Mouse (Mus musculus): ENCODE results near the gene Agrp. TPM values are rescaled to one million over a fixed set of nuclear protein-coding genes. Genes with fewer than 3 reads are reported as not detected.

Agrp gene
- not detected for total RNA-seq (2023)

DNA sequence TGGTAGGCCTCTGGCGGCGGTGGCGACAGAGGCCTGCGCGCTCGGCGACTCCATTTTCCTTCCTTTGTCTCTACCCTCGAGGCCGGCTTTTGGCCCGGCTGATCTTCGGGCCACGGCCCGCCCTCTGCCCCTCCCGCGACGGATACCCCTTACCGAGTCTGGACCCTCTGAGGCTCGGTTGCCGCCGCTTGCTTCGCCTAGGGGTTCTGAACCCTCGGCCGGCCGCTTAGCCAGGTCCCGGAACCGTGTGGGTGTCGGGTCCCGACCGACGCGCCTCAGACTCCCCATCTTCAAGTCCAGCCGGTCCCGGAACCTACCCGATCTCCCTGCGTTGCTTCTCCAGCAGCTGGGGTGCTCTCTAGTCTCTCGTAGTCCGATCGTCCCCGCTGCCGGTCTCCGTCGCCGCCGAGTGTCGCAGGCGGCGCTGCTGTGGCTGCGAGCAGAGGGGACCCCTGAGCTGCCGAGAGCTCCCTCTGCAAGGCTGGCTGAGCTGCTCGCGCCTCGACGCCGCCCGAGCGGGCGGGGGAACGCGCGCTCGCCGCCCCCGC lies at the start of gene Agrp:
TSS of gene Agrp (minus strand) at position 431 of the 548 bp plus-strand sequence.

DNA sequence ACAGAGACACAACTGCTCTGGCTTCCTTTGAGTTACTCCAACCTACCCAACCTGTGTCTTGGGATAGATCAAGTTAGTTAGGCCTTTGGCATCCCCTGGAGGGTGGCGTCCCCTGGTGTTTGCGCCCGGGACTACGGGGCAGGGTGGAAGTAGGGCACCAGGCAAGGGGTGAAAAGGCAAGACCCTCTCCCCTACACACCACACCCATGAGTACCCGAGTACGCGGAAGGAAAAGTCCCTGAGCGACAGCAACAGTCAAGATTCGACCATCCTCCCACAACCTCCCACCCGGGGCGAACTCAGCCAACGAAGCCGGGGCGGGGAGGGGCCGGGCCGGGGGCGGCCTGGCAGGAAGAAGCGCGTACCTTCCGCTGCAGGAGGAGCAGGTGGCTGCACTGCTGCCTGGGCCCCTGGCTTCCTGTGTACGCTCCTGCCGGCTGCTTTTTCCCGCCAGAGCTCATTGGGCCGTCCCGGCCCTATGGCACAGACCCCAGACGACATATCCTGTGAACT lies 48.7 kb upstream of the Agrp start, which contains the start of gene Carmil2:
TSS of gene Carmil2 (plus strand) at position 479 of the 513 bp plus-strand sequence.

DNA sequence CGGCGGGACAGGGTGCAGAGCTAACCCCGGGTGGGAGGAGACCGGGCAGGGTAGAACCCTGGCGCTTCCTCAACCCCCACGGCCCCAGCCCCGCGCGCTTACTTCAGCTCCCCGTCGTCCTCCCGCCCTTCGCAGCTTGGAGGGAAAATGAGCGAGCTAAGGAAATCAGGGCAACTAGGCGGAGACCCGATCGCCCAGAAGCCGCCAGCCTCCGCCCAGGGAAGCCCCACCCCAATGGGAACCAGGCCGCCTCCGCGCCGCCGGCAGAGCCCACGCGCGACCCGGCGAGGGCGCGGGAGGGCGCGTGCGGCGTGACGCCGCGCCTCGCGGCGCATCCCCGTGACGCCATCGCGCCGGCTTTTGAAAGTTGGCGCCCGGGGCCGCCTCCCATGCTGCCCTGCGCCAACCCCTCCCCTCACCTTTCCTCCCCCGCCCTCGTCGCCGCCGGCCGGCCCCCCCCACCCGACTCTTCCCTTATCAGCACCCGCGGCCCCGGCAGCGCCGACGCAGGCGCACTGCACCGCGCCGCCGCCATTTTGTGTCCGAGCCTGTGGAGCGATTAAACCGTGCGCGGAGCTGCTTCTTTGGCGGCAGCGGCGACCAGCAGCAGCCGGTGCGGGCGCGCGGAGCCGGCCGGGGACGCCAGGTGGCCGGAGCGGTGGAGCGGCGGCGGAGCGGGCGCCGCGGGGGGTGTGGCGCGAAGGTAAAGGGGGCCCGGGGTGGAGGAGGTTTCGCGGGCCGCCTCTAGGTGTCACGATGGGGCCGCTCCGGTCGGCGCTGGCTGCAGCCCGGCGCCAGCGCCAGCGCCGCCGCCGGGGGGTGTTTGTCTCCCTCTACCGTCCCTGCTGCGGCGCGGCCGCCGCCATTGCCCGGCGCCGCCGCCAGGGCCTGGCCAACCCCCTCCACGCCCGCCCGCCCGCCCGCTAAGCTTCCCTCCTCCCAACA lies 903 bp downstream of the Agrp start, which contains the start of gene Ctcf:
TSS of gene Ctcf (plus strand) at position 551 of the 945 bp plus-strand sequence.

DNA sequence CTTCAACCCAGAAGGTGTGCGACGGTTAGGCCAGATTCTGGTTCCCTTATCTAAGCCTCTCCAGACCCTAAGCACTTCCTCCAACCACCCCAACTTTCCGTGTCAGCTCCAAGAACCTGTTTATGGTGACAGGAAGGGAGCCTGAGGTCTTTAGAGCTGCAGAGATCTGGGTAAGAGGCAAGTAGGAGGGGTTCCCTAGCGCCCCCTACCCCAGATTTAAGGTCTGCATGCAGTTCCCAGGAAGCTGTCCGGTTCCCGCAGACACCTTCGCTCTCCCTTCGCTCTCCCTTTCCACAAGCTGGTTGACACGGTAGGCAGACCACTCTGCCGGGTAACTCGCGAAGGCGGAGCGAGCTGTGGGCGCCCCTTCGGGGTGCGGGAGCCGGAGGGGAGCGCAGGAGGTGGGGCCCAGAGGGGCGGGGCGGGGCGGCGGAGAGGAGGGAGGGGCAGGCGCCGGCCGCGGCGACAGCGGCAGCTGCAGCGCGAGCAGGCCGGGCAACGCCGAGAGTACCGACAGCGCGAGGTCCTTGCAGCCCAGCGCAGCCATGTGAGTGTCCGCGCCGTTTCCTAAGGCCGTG lies 32.3 kb downstream of the Agrp start, which contains the start of gene Ripor1:
TSS of gene Ripor1 (plus strand) at position 452 of the 578 bp plus-strand sequence.

DNA sequence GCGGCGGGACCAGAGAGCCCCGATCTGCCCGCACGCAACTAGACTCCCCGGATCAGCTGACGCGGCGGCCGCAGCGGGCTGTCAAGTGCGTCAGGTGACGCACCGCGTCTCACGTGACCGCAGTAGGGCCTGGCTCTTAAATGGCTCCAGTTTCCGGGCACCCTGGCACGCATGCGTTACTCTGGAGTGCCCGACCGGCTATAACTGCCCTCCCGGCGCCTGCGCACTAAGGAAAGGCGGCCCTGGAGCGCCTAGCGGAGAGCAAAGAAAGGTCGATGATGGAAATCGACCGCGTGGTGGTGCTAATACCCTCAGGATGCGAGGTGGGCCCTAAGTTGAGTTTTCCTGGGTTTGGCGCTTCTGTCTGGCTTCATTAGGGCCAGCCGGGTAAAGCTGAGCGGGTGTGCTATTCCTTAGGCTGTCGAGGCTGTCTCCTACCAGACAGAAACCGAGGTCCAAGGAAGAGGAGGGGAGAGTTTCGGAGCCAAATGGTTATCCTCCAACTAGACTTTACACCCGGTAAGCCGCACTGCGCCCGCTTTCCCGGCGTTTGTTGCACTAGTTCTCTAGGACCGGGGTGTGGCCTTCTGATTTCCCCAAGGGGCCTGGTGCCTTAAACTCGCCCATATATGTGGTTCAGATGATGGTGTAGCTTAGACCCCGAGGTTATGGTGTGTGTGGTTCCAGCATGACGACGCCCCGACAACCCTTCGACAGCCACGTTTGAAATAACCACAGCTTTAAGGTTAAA lies 71.1 kb downstream of the Agrp start, which contains the start of gene Atp6v0d1:
TSS of gene Atp6v0d1 (minus strand) at position 96 of the 751 bp plus-strand sequence.

DNA sequence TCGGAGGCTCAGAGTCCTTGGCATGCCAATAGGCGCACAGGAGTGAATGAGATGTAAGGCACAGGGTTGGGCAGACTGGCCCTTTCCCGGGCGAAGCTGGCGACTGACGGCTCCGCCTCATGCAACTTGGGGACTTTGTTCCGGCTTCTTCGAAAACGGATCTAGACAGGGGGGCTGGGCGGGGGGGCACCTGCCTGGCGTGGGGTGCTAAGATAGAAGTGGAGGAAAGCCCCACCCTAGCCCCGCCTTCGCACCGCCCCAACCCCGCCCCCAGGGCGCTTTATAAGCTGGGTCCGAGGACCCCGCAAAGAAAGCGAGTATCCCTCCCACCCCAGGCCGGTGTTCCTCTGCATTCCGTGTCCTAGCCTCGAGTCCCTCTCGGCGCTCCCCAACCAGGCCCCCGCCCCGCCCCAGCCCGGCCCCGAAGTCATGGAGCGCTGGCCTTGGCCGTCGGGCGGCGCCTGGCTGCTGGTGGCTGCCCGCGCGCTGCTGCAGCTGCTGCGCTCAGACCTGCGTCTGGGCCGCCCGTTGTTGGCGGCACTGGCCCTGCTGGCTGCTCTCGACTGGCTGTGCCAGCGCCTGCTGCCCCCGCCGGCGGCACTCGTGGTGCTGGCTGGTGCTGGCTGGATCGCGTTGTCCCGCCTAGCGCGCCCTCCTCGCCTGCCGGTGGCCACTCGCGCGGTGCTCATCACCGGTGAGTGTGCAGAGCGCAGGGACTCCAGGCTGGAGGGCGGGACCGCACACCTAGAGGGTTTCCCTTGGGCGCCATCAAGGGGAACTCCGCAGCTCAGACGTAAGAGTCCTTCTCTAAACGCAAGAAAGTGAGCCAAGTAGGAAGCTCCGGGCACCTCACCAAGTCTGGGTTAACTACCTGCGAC lies 118.5 kb downstream of the Agrp start, which contains the start of gene Hsd11b2:
TSS of gene Hsd11b2 (plus strand) at position 320 of the 878 bp plus-strand sequence.

Other genes starting within 250 kb of the Agrp start
- gene Kctd19, start 223.9 kb downstream of the Agrp start, total RNA-seq (2023) = not detected
- not detected for gene Lrrc36, start 223.8 kb downstream of the Agrp start, total RNA-seq (2023)
- gene Tppp3, start 165.9 kb downstream of the Agrp start, total RNA-seq (2023) = 1 to 10 TPM in 1 of 2 experiments, under 1 TPM in 1; 0.56 to 1.3 TPM
- gene Zdhhc1, start 140.5 kb downstream of the Agrp start, total RNA-seq (2023) = 1 to 10 TPM; 4.0 to 5.3 TPM
- gene Hsd11b2, start 118.6 kb downstream of the Agrp start, total RNA-seq (2023) = not detected
- 10 to 100 TPM; 82.3 to 98.5 TPM for gene Atp6v0d1, start 71.3 kb downstream of the Agrp start, total RNA-seq (2023)
- gene Ripor1, start 32.1 kb downstream of the Agrp start, total RNA-seq (2023) = 10 to 100 TPM; 24.3 to 32.2 TPM
- gene Ctcf, start 825 bp downstream of the Agrp start, total RNA-seq (2023) = 100 to 1,000 TPM; 182 to 207 TPM
- 100 to 1,000 TPM; 155 to 156 TPM for gene Carmil2, start 48.9 kb upstream of the Agrp start, total RNA-seq (2023)
- gene Acd, start 63.7 kb upstream of the Agrp start, total RNA-seq (2023) = 10 to 100 TPM; 93.3 to 95.1 TPM
- 10 to 100 TPM; 14.9 to 16.3 TPM for gene Pard6a, start 63.8 kb upstream of the Agrp start, total RNA-seq (2023)
- gene 4933405L10Rik, start 70.3 kb upstream of the Agrp start, total RNA-seq (2023) = not detected
- gene Enkd1, start 70.8 kb upstream of the Agrp start, total RNA-seq (2023) = 1 to 10 TPM; 4.2 to 4.3 TPM
- 1 to 10 TPM; 4.1 to 6.5 TPM for gene Gfod2, start 121.3 kb upstream of the Agrp start, total RNA-seq (2023)
- gene Ranbp10, start 190.0 kb upstream of the Agrp start, total RNA-seq (2023) = 10 to 100 TPM; 36.8 to 38.6 TPM
- 1 to 10 TPM; 1.4 to 1.6 TPM for gene Tsnaxip1, start 190.3 kb upstream of the Agrp start, total RNA-seq (2023)
- gene Cenpt, start 215.9 kb upstream of the Agrp start, total RNA-seq (2023) = 10 to 100 TPM; 17.6 to 18.1 TPM
- gene Thap11, start 217.7 kb upstream of the Agrp start, total RNA-seq (2023) = 10 to 100 TPM; 17.1 to 19.7 TPM
- gene Nutf2, start 223.2 kb upstream of the Agrp start, total RNA-seq (2023) = 10 to 100 TPM; 17.1 to 31.8 TPM
- gene Edc4, start 243.5 kb upstream of the Agrp start, total RNA-seq (2023) = 10 to 100 TPM; 75.9 to 79.6 TPM